Mouse (Mus musculus) bone marrow, adult 2 months (tissue): ENCODE measurements around the gene Cmc2. TPM values are rescaled to one million over a fixed set of nuclear protein-coding genes. Genes with fewer than 3 reads are reported as not detected.

Experiments used
- H3K27ac ChIP-seq: fragments of 200-500 bp; 2 replicates; pipeline ENCODE4 v1.5.1; 2012; ENCODE audit warnings: low read depth, mild to moderate bottlenecking, control low read depth, inconsistent platforms, low read length; ENCODE audit not compliant: control insufficient read depth, poor library complexity, insufficient read depth
- H3K4me1 ChIP-seq: fragments of 200-500 bp; 2 replicates; pipeline ENCODE4 v1.6.1; 2011; ENCODE audit warnings: low read length; ENCODE audit not compliant: control insufficient read depth, insufficient read depth
- H3K4me3 ChIP-seq: fragments of 200-500 bp; replicated peaks from 2 replicates; pipeline ENCODE3; 2011; ENCODE audit warnings: mild to moderate bottlenecking, low read depth, low read length, control low read depth; ENCODE audit not compliant: control insufficient read depth
- CTCF ChIP-seq: fragments of 200-500 bp; IDR thresholded peaks from 2 replicates; pipeline ENCODE4 v1.5.1; 2011; ENCODE audit warnings: low read length, control low read depth; ENCODE audit not compliant: control insufficient read depth, insufficient read depth
- POLR2A ChIP-seq: fragments of 200-500 bp; IDR thresholded peaks from 2 replicates; pipeline ENCODE4 v1.6.1; 2011; ENCODE audit warnings: low read depth, mild to moderate bottlenecking, control low read depth, low read length, borderline replicate concordance; ENCODE audit not compliant: control insufficient read depth
- WGBS: fragments of 180-500 bp; shearing (Covaris S2); methylation state at CpG from one replicate; pipeline ENCODE4 v1.1.7; 2018; 5-methylcytosine and 5-hydroxymethylcytosine counted together
- polyA plus RNA-seq: library from polyadenylated mRNA; stranded (reverse); fragments of >200 nt; gene quantifications from 2 replicates; pipeline ENCODE4 v1.2.4, GENCODE M21; 2011; ENCODE audit warnings: low replicate concordance; ENCODE audit not compliant: missing spikeins, insufficient read depth, insufficient read length

The Cmc2 gene
- polyA plus RNA-seq, 1 experiment = 63.1 TPM

- 75% methylated on average over 11 of the region's 11 CpGs for WGBS
- Histone ChIP-seq H3K4me3 (no peak overlapping the region), H3K27ac (peak overlapping the region; percentile 53; the same call in 1 of the 2 replicates), H3K4me1 (no peaks in the 10 kb centered on the region; the same call in 1 of the 2 replicates)
- TF ChIP-seq CTCF = no peak
- no peak for TF ChIP-seq POLR2A
Observed at GRCm38 (mm10) chr8:116873586-116873985, 47.7 kb downstream of the Cmc2 start.

- H3K27ac ChIP-seq = peak overlapping the region; percentile 53; the same call in 1 of the 2 replicates
- no peak for TF ChIP-seq CTCF
- TF ChIP-seq POLR2A = no peak
Observed at GRCm38 (mm10) chr8:116872761-116873342, 48.4 kb downstream of the Cmc2 start.

GRCm38 (mm10) chr8:116868699-116869098 lies 52.6 kb downstream of the Cmc2 start:
- Histone ChIP-seq H3K4me3 (no peak overlapping the region), H3K27ac (no peak overlapping the region), H3K4me1 (no peaks in the 10 kb centered on the region)
- TF ChIP-seq CTCF = peak; percentile 56
- TF ChIP-seq POLR2A = no peak
- 7% methylated on average over 4 of the region's 4 CpGs for WGBS

More at GRCm38 (mm10) chr8:116872761-116873342, 48.4 kb downstream of the Cmc2 start:
- H3K4me3 ChIP-seq = no peak overlapping the region
- 48% methylated on average over 2 of the region's 2 CpGs for WGBS
- H3K4me1 ChIP-seq = no peaks in the 10 kb centered on the region; the same call in 1 of the 2 replicates

GRCm38 (mm10) chr8:116867321-116867720 lies 53.9 kb downstream of the Cmc2 start:
- TF ChIP-seq CTCF (no peak), POLR2A (no peak)
- H3K4me3 ChIP-seq = no peak overlapping the region
- no peaks in the 10 kb centered on the region for H3K4me1 ChIP-seq
- H3K27ac ChIP-seq = no peak overlapping the region
- WGBS = 51% methylated on average over 9 of the region's 9 CpGs

- no peak overlapping the region for H3K27ac ChIP-seq
- no peak overlapping the region for H3K4me3 ChIP-seq
- no peak for TF ChIP-seq POLR2A
- TF ChIP-seq CTCF = peak; percentile 80
- no peaks in the 10 kb centered on the region for H3K4me1 ChIP-seq
- WGBS = 64% methylated on average over 13 of the region's 13 CpGs
Observed at GRCm38 (mm10) chr8:116866118-116866903, 54.9 kb downstream of the Cmc2 start.

GRCm38 (mm10) chr8:116864514-116864913 lies 56.7 kb downstream of the Cmc2 start:
- WGBS = 81% methylated on average over 3 of the region's 3 CpGs
- Histone ChIP-seq H3K4me3 (no peak overlapping the region), H3K4me1 (no peaks in the 10 kb centered on the region), H3K27ac (no peak overlapping the region)
- TF ChIP-seq POLR2A (no peak), CTCF (no peak)

GRCm38 (mm10) chr8:116864022-116864387 lies 57.2 kb downstream of the Cmc2 start:
- 36% methylated on average over 9 of the region's 9 CpGs for WGBS
- H3K4me3 ChIP-seq = no peak overlapping the region
- H3K27ac ChIP-seq = no peak overlapping the region
- TF ChIP-seq POLR2A = no peak
- TF ChIP-seq CTCF = no peak
- no peaks in the 10 kb centered on the region for H3K4me1 ChIP-seq

GRCm38 (mm10) chr8:116863357-116864021 lies 57.8 kb downstream of the Cmc2 start:
- no peaks in the 10 kb centered on the region for H3K4me1 ChIP-seq
- no peak overlapping the region for H3K4me3 ChIP-seq
- 3% methylated on average over 30 of the region's 30 CpGs for WGBS

More at GRCm38 (mm10) chr8:116863357-116864021, 57.8 kb downstream of the Cmc2 start:
- TF ChIP-seq CTCF (no peak), POLR2A (no peak)
- H3K27ac ChIP-seq = no peak overlapping the region
